Mouse (Mus musculus): ENCODE results near the gene Isg20l2. TPM values are rescaled to one million over a fixed set of nuclear protein-coding genes. Genes with fewer than 3 reads are reported as not detected.
A peak's percentile ranks its signal among the peaks of the same experiment; 100 is the strongest.

Gene Isg20l2
- polyA plus RNA-seq, 1 experiment from 2014 or later, result 13.2 TPM

DNA sequence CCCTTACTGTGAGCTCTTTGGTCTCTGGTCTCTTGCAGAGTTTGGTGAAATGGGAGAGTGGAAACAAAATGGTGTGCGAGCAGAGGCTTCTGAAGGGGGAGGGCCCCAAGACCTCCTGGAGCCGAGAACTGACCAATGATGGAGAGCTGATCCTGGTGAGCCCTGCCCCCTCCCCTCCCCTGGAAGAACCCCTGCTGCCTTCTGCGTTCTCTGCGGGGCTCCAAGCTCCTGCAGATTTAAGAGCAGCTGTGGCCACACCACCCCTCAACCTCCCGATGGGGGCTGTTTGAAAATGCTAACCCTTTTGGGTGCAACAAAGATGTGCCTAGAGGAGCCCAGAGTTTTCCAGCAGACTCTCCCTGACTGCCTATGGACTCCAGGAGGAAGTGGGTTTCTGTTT lies 22.3 kb downstream of the Isg20l2 start:
- 0 out of 2 replicates have a peak overlapping the region, but pooled peaks have one; percentile 4 for H3K4me3 ChIP-seq (ENCODE audit: low read depth, low read length)
- peaks cover 62% of the 10 kb centered on the region for H3K27me3 ChIP-seq (ENCODE audit: insufficient read depth, low read length)
- no peak for TF ChIP-seq CTCF (IDR thresholded peaks at IDR 0.05; ENCODE audit: low read depth)
- no peaks in the 10 kb centered on the region for H3K9me3 ChIP-seq (ENCODE audit: low read length)
- ATAC-seq (no peak), DNase-seq (no peak)
- peaks cover 9% of the 10 kb centered on the region for H3K4me1 ChIP-seq (ENCODE audit: insufficient read depth)
- no peaks in the 10 kb centered on the region for H3K36me3 ChIP-seq (replicated peaks; ENCODE audit: insufficient read depth, low read length)
- H3K4me2 ChIP-seq (ENCODE audit: low read depth, low read length), result peak overlapping the region; percentile 47
- WGBS (ENCODE audit: insufficient replicate concordance), result 0% methylated on average over 5 of the region's 5 CpGs
- 0 out of 2 replicates have a peak overlapping the region, but pooled peaks have one; percentile 11 for H3K9ac ChIP-seq (replicated peaks)
- no peak overlapping the region for H3K27ac ChIP-seq (ENCODE audit: low read depth)

DNA sequence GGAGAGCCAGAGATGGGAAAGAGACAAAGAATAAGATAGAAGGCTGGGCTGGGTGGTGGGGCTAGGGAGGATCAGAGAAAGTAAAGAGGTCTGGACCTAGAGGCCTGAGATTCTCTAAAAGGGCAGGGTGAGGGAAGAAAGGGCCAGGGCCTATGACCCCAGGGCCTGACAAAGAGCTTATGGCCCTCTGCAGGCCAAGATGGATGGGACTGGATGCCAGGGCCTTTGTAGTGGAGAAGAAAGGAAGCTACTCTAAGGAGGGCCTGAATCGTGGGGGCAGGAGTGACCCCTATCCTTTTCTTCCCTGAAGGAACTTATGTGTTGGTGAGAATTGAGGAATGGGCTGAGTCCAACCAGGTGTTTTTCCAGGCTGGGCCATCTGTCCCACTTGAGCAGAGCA lies 27.9 kb downstream of the Isg20l2 start:
- Histone ChIP-seq H3K36me3 (replicated peaks; ENCODE audit: insufficient read depth, low read length) (no peaks in the 10 kb centered on the region), H3K27ac (ENCODE audit: low read depth) (no peak overlapping the region), H3K4me1 (ENCODE audit: insufficient read depth) (peaks cover 10% of the 10 kb centered on the region; the same call in 1 of the 2 replicates), H3K4me3 (ENCODE audit: low read depth, low read length) (no peak overlapping the region), H3K27me3 (ENCODE audit: insufficient read depth, low read length) (peaks cover 26% of the 10 kb centered on the region), H3K4me2 (ENCODE audit: low read depth, low read length) (no peak overlapping the region), H3K9me3 (ENCODE audit: low read length) (no peaks in the 10 kb centered on the region), H3K9ac (replicated peaks) (no peak overlapping the region)
- no peak for DNase-seq
- no peak for ATAC-seq
- WGBS (ENCODE audit: insufficient replicate concordance), result 72% methylated on average over 1 of the region's 1 CpGs
- TF ChIP-seq EP300 (IDR thresholded peaks at IDR 0.05; ENCODE audit: low read depth), result no peak
- TF ChIP-seq CTCF (IDR thresholded peaks at IDR 0.05; ENCODE audit: low read depth), result no peak

DNA sequence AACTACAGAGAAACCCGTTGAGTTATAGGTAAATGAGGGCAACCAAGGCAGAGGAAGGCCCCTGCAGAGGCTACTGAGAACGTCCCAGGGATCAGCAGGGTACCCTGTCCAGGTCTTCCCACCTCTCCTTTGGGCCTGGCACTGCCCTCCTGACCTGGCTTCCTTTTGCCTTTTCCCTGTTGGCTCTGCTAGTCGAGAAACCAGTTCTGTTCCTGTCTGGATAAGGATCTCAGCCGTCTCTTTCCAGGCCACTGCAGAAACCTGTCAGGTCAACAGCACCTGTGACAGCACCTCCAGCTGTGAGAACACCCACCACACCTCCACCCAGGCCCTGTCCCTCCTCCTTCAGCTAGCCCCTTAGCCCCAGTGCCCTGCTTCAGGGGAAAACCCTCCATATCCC lies 28.4 kb downstream of the Isg20l2 start:
- no peak overlapping the region for H3K9ac ChIP-seq (replicated peaks)
- TF ChIP-seq EP300 (IDR thresholded peaks at IDR 0.05; ENCODE audit: low read depth) (no peak), CTCF (IDR thresholded peaks at IDR 0.05; ENCODE audit: low read depth) (no peak)
- no peaks in the 10 kb centered on the region for H3K9me3 ChIP-seq (ENCODE audit: low read length)
- 40% methylated on average over 4 of the region's 4 CpGs for WGBS (ENCODE audit: insufficient replicate concordance)
- H3K4me2 ChIP-seq (ENCODE audit: low read depth, low read length), result no peak overlapping the region
- H3K4me1 ChIP-seq (ENCODE audit: insufficient read depth), result peaks cover 10% of the 10 kb centered on the region; the same call in 1 of the 2 replicates
- DNase-seq, result no peak
- no peaks in the 10 kb centered on the region for H3K36me3 ChIP-seq (replicated peaks; ENCODE audit: insufficient read depth, low read length)
- ATAC-seq, result no peak
- peaks cover 21% of the 10 kb centered on the region for H3K27me3 ChIP-seq (ENCODE audit: insufficient read depth, low read length)
- H3K4me3 ChIP-seq (ENCODE audit: low read depth, low read length), result no peak overlapping the region
- no peak overlapping the region for H3K27ac ChIP-seq (ENCODE audit: low read depth)

DNA sequence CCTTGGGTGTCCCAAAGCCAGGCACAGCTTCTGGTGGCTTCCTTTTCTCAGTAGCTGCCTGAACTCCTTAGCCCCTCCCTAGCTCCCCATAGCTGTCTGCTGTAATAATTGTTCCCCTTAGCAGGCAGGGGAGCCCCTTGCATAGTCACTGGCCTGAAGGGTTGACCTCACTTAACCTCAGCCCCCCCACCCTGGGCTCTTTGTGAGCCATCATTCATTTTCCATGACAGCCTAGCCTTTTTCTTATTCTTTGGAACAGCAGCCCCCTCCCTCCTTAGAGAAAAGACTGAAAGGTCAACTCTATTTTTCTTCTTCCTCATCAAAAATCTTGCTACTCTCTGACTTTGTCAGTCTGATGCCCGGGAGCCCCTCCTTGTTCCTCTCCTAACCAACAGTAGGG lies 28.9 kb downstream of the Isg20l2 start:
- Histone ChIP-seq H3K4me3 (ENCODE audit: low read depth, low read length) (no peak overlapping the region), H3K9me3 (ENCODE audit: low read length) (no peaks in the 10 kb centered on the region), H3K4me1 (ENCODE audit: insufficient read depth) (peaks cover 10% of the 10 kb centered on the region; the same call in 1 of the 2 replicates), H3K27ac (ENCODE audit: low read depth) (no peak overlapping the region), H3K9ac (replicated peaks) (no peak overlapping the region), H3K36me3 (replicated peaks; ENCODE audit: insufficient read depth, low read length) (no peaks in the 10 kb centered on the region), H3K4me2 (ENCODE audit: low read depth, low read length) (no peak overlapping the region), H3K27me3 (ENCODE audit: insufficient read depth, low read length) (peaks cover 16% of the 10 kb centered on the region)
- DNase-seq (no peak), ATAC-seq (no peak)
- 44% methylated on average over 1 of the region's 1 CpGs for WGBS (ENCODE audit: insufficient replicate concordance)
- TF ChIP-seq CTCF (IDR thresholded peaks at IDR 0.05; ENCODE audit: low read depth) (no peak), EP300 (IDR thresholded peaks at IDR 0.05; ENCODE audit: low read depth) (no peak)

DNA sequence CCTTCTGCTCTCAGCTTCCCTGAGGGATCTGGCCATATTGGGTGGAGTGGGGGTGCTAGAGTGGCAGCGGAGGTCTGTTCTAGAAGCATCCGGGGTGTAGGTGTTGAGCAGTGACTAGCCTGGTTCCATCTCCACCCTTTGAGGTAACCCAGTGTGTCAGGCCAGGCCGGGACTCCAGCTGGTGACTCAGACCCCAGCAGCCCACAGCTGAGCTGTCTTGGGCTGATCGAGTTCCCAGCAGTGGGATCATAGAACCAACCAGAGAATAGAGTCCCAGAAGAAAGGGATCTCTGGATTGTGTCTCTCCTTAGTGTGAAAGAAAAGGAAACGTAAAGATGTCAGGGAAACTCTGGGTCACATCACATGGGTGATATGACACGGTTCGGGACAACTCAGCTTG lies 29.3 kb downstream of the Isg20l2 start:
- H3K36me3 ChIP-seq (replicated peaks; ENCODE audit: insufficient read depth, low read length), result no peaks in the 10 kb centered on the region
- H3K4me1 ChIP-seq (ENCODE audit: insufficient read depth), result peaks cover 10% of the 10 kb centered on the region; the same call in 1 of the 2 replicates
- no peak overlapping the region for H3K4me2 ChIP-seq (ENCODE audit: low read depth, low read length)
- H3K9me3 ChIP-seq (ENCODE audit: low read length), result no peaks in the 10 kb centered on the region
- no peak overlapping the region for H3K27ac ChIP-seq (ENCODE audit: low read depth)
- WGBS (ENCODE audit: insufficient replicate concordance), result 66% methylated on average over 7 of the region's 7 CpGs
- H3K4me3 ChIP-seq (ENCODE audit: low read depth, low read length), result no peak overlapping the region
- H3K27me3 ChIP-seq (ENCODE audit: insufficient read depth, low read length), result peaks cover 17% of the 10 kb centered on the region
- DNase-seq, result no peak
- H3K9ac ChIP-seq (replicated peaks), result no peak overlapping the region
- no peak for ATAC-seq
- no peak for TF ChIP-seq EP300 (IDR thresholded peaks at IDR 0.05; ENCODE audit: low read depth)
- TF ChIP-seq CTCF (IDR thresholded peaks at IDR 0.05; ENCODE audit: low read depth), result no peak

DNA sequence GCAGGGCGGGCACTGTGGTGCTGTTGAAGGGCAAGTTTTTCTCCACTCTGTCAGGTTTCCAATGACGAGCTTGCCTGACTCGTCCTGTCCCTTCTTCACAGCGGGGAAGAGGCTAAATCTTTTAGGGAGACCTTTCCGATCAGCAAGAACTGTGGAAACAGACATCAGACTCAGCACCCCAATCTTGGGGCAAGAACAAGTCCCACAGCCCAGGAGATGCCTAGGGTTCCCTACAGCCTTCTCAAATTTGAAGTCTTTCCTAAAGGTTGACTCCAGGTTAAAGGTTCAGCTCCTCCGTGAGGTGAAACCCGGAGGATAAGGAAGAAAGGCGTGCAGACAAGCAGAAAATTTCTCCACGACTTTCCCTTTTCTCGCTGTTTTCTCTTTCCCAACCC lies 30.1 kb downstream of the Isg20l2 start:
- no peak overlapping the region for H3K27ac ChIP-seq (ENCODE audit: low read depth)
- H3K4me1 ChIP-seq (ENCODE audit: insufficient read depth), result peaks cover 10% of the 10 kb centered on the region; the same call in 1 of the 2 replicates
- WGBS (ENCODE audit: insufficient replicate concordance), result 15% methylated on average over 10 of the region's 10 CpGs
- H3K9me3 ChIP-seq (ENCODE audit: low read length), result no peaks in the 10 kb centered on the region
- peaks cover 17% of the 10 kb centered on the region for H3K27me3 ChIP-seq (ENCODE audit: insufficient read depth, low read length)
- H3K36me3 ChIP-seq (replicated peaks; ENCODE audit: insufficient read depth, low read length), result no peaks in the 10 kb centered on the region
- DNase-seq, result no peak
- TF ChIP-seq CTCF (IDR thresholded peaks at IDR 0.05; ENCODE audit: low read depth) (no peak), EP300 (IDR thresholded peaks at IDR 0.05; ENCODE audit: low read depth) (no peak)
- H3K9ac ChIP-seq (replicated peaks), result 0 out of 2 replicates have a peak overlapping the region, but pooled peaks have one; percentile 59
- H3K4me3 ChIP-seq (ENCODE audit: low read depth, low read length), result peak overlapping the region; percentile 49
- H3K4me2 ChIP-seq (ENCODE audit: low read depth, low read length), result peak overlapping the region; percentile 83
- ATAC-seq, result no peak

Measured in liver, postnatal 0 days (tissue).